Mouse (Mus musculus) adrenal gland, postnatal 36 days (tissue): ENCODE results near the gene Tpmt. TPM values are rescaled to one million over a fixed set of nuclear protein-coding genes. Genes with fewer than 3 reads are reported as not detected.

Experiments used
- DNase-seq, 2 experiments: peaks; one replicate each; pipeline ENCODE4 v3.0.0; 2021; ENCODE audit warnings: mixed read lengths in 1 of 2
- long read RNA-seq, 2 experiments: library from polyadenylated mRNA; stranded (forward); transcript quantifications; one replicate each; pipeline ENCODE4 v2.0.0; 2021; ENCODE audit warnings: borderline sequencing depth in 2 of 2
- total RNA-seq, 2 experiments: library from RNA; stranded (reverse); gene quantifications; 2 replicates each; pipeline ENCODE4 v1.2.3; 2021

The Tpmt gene
- total RNA-seq = 1 to 10 TPM; 7.6 to 9.4 TPM
- long read RNA-seq, experiment 1, partial matches to known transcripts = 0 of 2 reads
- long read RNA-seq, experiment 1, other reads (novel, unspliced or antisense) = 1 of 2 reads
- long read RNA-seq, experiment 2, partial matches to known transcripts = 0 of 1 reads
- long read RNA-seq, experiment 2, other reads (novel, unspliced or antisense) = 1 of 1 reads

DNA sequence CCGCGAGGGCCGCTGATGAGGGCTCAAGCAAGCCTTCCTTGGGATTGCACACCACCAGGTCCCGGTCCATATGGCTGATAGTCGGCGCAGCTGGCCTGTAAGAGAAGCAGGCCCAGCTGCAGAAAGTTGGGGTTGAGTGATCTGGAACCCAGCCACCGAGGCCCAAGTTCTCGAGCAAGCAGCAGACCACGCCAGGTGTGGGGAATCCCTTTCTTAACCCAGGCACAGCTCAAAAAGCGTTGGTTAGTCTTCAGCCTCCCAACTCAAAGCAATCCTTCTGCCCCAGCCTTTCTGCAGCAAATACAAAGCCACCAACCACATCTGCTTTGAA is at the start of gene Tpmt:
TSS of gene Tpmt (minus strand) at position 121 of the 331 bp plus-strand sequence.
- peak in 1 of 2 experiments; percentile 4 for DNase-seq

DNA sequence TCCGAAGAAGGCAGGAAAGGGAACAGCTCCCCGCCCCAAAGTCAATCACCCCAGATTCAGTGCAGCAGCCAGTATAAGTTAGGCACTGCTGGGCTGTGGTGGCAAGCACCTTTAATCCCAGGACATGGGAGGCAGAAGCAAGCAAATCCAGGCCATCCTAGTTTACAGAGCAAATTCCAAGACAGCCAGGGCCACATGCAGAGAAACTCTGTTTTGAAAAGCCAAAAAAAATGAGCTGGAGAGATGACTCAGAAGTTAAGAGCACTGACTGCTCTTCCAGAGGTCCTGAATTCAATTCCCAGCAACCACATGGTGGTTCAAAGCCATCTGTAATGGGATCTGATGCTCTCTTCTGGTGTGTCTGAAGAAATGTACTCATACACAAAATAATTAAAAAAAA is 49.3 kb upstream of the Tpmt start:
- peak in 1 of 2 experiments; percentile 11 for DNase-seq

DNA sequence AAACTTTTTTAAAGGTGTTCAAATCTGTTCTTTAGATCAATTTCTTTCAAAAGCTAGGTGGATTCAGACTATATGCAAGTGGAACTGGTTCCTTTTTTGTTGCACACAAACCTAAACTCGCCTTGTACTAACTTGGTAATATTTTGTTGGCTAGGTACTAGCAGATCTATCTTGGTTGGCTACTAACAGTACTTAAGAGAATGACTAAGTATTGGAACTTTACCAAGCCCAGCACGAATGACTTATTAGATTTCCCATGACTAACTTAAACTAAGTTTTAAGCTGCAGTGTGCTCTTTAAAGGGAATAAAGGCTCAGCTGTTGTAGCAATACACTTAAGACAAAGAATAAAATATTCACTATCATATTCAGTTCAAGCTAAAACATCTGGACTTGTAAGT is 44.7 kb upstream of the Tpmt start:
- DNase-seq = no peak

DNA sequence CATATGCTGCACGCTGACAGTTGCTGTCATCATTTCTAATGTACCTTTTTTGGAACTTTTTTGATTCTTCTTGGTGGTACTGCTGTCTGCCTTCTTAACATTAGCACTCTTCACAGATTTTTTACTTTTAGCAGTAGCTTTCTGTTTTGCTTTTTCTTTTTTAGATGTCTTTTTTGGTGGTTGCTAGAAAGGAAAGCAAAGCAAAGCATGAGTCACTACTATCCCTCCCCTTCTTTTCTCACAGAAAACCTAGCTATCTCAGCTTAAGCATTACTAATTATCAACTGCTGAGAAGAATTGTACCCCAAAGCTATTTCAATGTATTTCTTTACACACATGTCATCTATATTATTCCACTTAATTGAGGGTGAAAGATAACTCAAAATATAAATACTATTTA is 43.9 kb upstream of the Tpmt start:
- DNase-seq = no peak

DNA sequence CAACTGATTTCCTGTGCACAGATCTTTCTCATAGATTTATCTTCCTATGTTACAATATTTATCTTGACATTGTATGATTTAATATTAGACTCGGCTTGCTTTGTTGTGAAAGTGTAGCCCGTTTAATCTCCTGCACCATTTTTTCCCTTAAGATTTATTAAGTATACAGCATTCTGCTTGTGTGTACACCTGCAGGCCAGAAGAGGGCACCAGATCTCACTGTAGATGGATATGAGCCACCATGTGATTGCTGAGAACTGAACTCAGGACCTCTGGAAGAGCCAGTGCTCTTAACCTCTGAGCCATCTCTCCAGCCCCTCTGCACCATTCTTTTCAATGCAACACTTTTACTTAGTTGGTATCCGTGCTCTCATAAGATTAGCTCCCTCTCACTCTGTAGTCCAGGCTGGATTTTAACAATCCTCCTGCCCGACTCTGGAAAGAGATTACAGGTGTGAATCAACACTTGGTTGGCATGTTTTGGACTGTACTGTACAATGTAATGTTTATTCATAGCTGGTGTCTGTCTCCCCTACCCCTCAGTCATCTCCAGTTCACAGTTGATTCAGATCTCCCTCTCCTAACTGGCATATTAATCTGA is 36.5 kb upstream of the Tpmt start:
- DNase-seq = peak in 1 of 2 experiments; percentile 19

DNA sequence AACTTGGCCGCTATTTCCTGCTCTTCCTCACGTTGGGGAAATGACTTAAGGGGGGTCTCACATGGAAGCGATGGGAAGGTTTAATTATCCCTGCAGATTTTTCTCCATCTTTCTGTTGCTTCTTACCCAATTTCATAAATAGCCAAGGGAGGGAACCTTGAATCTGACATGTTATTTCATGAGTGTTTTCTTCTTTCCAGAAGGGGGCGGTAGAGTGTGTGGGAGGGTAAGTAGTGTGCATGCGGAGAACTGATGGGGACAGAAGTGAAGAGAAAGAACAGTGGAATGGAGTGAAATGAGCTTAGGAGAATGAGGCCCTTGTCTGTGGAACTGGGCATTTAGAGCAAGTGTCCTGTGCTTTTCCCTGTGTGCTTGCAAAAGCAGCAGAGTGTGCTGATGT is 34.3 kb upstream of the Tpmt start:
- DNase-seq = no peak

DNA sequence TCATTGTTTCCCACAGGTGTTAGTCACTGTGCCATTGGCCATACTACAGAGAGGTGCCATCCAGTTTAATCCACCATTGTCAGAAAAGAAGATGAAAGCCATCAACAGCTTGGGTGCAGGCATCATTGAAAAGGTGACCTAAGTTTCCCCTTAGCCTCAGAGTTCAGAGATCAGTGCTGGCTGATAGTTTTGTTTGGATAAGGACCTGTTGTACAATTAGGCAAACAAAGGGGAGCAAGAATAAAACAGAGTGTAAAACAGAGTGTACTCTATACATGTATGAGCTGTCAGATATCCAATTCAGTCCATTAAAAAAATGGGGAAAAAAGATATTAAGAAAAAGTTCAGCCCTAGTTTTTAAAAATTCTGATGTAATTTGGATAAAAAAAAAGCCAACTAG is 32.8 kb upstream of the Tpmt start:
- DNase-seq = no peak

DNA sequence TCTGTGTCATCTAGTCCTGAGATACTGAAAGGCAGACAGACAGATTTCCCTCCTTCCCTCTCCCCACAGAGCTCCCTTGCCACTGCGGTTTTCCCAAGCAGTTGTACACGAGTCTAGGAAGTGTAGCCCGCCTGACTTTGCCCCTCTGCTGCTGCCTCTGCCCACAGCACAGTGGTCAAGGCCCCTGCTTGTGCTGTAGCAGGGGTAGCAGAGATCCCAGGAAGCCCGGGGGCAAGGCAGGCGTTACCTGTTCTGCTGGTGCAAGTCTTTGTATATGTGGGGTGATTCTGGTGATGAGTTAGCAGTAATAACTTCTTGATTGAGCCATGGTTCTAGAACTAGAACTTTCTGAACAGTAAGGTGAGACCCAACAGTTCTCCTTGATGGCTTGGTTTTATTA is 31.6 kb upstream of the Tpmt start:
- DNase-seq = no peak

DNA sequence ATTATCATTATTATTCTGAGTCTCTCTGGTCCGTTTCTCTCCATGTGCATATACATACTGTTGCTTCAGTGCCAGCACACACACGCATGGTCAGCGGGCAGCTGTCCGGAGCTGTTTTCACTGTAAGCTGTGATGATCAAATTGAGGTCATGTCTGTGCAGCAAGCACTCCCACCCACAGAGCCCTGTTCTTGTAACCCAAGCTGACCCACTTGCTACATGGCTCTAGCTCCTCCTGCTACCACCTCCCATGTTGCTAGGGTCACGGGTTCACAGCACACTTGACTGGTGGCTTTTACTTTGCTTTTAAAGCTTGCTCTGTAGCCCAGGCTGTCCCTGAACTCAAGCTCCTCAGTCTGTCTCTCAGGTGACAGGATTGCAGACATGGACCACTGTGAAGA is 27.9 kb upstream of the Tpmt start:
- no peak for DNase-seq

DNA sequence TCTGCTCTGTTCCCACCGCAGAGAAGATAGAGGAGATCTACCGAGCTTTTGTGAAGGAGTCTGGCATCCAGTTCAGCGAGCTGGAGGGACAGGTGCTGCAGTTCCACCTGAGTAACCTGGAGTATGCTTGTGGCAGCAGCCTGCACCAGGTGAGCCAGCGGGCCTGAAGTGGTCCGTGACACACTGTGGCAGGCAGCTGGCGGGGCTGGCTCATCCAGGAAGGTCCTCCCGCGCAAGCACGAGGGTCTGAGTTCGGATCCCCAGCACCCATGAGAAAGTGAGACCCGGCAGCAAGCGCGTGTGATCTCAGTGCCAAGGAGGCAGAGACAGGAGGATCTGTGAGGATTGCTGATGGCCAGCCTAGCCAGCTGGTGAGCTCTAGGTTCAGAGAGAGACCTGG is 27.3 kb upstream of the Tpmt start:
- DNase-seq = no peak

DNA sequence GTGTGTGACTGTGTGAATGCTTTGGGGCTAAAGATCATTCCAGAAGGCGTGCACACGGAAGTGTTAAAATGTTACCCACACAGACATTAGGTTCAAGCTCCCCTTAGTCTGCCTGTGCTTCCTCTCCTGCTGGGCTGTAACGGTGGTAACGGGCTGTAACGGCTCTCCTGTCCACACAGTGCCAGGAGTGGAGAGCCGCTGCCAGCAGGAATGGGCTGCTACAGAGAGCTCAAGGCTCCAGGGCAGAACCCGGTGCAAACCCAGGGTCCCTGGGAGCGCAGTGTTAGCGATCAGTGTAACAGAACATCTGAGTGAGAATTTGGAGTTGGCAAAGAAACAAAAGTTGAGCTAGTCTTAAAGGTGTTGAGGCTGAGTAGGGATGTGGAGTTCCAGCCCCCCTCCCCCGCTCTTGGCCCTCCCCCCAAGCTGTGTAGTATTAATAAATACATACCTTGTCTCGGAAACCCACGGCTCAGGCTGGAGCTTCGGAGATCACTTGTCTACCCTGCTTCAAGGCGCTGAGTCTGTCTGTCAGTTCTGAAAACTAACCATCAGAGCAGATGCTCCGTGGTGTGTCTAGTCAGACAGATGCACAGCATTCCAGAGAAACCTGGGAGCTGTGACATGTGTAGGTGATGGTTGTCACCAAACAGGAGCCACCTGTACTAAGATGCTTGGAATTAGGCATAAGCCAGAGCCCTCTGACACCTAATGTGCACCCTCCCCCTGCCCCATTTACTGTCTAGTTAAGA is 26.0 kb upstream of the Tpmt start:
- DNase-seq = no peak

DNA sequence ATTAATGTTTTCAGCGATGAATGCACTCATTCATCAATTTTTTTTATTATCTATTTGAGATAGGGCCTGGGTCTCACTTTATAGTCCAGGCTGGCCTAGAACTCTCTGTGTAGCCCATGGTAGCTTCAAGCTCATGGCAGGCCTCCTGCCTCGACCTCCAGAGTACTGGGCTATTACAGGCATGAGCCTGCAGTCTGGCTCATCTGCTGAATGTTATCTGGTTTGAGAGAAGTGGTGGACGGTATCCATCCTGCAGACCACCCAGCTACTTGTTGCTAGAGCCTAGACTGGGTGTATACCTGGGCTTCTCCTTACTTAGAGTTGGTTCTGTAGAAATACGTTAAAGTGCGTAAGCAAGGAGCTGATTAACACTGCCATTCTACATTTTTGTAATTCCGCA is 22.5 kb upstream of the Tpmt start:
- DNase-seq = no peak

DNA sequence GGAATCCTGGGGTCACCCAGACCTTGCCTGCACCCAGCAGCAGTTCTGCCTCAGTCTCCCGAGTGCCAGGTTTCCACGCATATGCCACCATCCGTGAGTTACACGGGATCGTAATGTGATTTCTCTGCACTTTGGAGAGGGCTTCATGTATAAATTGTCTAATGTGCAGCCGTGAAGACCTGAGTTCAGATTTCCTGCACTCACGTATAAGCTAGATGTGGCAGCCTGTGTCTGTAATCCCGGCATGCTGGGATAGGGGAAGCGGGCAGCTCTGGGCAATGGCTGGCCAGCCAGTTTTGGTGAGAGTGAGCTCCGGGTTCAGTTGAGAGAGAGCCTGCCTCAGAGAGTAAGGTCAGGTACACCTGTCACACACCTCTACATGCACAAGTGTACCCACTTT is 22.0 kb upstream of the Tpmt start:
- no peak for DNase-seq

DNA sequence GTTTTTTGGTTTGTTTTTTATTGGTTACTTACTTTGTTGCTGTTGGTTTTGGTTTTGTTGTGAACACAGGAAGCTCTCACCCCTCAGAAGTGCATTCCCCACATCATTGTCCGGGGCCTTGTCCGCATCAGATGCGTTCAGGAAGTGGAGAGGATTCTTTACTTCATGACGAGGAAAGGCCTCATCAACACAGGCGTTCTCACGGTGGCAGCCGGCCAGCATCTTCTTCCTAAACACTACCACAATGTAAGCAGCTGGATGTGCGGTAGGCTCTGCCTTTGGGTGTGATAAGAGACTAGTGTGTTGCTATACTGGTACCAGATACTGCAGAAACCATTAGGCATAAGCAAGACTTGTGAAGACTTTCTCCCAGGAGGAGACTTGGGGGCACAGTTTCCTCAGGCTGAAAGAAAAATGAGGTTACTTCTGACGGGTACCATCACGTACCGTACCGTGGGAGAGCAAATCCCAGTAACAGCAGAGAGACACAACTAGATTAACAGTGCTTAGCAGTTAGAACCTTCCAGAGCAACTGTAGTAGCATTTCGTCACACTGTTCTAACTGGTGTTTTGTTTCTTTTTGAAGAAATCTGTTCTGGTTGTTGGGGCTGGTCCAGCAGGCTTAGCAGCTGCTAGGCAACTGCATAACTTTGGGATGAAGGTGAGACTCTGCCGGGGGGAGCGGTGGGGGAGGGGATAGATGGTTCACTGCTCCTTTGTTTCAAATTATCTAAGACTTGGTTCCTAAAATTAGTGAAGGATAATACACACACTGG is 19.6 kb upstream of the Tpmt start:
- DNase-seq = no peak

DNA sequence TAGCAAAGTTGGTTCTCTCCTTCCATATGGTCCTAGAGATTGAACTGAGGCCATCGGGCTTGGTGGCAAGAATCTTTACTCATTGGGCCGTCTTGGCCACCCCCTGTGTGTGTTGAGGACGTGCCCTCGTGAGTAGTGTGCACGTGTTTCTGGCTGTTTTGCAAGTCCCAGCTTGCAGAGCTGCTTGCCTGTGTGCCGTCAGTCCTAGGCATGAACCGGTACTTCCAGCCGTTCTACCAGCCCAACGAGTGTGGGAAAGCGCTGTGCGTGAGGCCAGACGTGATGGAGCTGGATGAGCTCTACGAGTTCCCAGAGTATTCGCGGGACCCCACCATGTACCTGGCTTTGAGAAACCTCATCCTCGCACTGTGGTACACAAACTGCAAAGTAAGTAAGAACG is 18.2 kb upstream of the Tpmt start:
- DNase-seq = no peak

DNA sequence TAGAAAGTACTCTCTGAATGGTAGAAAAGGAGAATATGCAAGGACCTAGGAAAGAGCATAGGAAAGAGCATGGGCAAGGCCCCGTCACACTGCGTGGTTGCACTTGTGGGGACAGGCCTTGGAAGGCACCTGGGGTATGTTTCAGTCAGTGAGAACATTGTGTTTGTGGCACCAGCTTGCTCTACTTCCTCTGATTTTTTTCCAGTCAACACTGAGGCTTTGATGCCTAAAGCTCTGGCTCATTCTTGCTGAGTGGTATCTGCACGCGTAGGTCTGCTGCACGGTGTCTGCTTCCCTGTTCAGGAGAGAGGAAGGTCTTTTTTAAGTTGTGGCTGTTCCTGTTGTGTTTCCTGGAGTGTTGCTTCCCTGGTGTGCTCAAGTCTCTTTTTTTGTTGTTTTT is 12.2 kb upstream of the Tpmt start:
- DNase-seq = no peak

DNA sequence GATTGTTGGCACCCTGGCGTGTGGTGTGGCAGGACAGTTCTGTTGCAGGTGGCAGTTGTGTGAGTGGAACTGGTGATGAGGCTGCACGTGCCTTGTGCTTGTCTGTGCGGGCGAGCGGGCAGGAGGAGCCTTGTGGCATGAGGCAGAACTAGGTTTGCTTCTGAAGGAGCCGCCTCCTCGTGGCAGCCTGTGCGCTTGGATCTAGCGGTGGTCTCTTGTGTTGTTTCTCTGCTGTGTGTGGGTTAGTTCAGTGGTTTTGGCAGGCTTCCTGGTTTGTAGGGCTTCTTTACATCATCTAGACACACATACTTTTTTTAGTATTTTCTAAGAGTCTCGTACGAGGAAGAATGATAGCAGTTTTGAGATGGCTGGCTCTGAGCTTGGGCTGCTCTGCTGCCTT is 11.6 kb upstream of the Tpmt start:
- no peak for DNase-seq

DNA sequence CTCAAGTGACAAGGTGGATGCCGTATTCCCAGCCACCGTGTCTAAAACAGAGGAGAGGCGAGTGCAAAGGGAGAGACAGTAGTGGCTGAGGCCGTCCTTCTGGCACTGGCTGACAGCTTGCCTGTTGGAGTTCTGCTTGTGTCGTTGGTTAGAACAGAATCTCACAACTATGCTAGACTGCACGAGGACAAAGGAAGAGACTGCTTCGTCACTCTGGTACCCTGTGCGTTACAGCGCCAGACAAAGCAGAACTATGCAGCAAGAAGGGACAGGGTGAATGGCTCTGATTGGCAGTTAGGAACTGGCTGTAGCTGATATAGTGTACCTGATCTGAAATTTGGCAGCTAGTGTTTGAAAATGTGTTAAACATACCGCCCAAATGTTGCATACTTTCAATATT is 9.4 kb upstream of the Tpmt start:
- no peak for DNase-seq

DNA sequence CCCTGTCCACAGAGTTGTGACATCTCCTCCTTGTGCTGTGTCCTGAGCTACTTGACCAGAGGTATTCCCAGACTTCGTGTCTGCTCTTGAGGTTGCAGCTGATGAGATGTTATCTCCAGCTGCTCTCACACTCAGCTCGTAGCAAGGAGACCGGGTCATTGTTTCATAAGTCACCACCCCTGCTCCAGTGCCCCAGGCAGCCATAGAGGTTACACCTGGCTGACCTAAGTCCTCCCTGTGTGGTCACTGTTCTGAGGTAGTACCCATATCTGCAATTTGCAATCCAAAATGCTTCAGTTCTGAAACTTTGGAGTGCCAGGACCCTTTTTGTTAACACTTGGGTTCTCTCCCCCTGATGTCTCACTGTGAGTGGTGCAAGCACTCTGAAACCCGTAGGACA is 5.5 kb upstream of the Tpmt start:
- DNase-seq = no peak

DNA sequence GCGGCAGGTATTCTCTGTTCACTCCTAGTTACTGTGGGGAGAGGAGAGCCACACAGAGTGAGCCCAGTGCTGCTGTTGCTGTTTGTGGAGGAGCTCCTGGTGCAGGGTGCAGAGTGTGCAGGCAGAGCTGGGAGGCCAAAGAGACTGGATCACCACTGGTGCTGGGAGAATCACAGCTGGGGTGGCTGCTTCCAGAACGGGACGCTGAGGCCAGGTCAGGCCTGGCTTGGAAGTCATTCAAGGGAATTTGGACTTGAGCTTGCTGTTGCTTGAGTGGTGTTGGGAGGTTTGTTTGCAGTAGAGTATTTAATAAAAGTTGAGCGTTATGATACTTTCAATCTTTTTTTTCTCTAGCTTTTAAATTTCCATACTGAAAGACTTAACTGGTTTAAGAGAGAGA is 3.5 kb upstream of the Tpmt start:
- DNase-seq = no peak

DNA sequence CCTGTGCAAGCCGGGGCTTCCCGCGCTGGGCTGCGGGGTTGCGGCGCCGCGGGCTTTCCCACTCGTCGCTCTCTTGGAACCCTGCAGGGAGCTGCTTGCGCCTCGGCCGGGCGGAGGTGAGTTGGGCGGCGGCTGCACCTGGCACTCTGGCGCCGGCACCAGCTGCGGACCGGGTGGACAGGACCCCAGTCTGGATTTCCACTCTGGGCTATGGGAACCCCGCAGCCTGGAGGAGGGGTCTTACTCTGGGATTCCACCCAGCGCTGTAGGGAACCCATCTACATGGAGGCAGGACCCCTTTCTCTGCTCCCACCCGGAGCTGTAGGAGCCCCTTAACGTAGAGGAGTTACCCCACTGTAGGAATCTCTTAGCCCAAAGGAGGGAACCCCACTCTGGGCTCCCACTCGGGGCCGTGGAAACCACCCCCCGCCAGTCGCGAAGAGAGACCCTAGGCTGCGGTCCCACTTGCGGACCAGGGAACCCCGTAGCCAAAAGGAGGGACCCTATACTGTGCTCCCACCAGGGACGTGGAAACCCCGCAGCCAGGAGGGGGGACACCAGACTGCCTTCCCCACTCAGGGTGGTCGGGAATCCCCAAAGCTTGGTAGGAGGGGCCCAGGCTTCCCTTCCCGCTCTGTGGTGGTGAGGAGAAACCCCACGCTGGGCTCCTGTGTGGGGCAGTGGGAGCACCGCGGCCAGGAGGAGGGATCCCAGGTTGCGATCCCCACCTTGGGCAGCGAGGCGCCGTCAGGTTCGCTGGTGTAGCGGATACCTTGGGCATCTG is 512 bp downstream of the Tpmt start:
- peak; percentile 5 to 27 for DNase-seq

DNA sequence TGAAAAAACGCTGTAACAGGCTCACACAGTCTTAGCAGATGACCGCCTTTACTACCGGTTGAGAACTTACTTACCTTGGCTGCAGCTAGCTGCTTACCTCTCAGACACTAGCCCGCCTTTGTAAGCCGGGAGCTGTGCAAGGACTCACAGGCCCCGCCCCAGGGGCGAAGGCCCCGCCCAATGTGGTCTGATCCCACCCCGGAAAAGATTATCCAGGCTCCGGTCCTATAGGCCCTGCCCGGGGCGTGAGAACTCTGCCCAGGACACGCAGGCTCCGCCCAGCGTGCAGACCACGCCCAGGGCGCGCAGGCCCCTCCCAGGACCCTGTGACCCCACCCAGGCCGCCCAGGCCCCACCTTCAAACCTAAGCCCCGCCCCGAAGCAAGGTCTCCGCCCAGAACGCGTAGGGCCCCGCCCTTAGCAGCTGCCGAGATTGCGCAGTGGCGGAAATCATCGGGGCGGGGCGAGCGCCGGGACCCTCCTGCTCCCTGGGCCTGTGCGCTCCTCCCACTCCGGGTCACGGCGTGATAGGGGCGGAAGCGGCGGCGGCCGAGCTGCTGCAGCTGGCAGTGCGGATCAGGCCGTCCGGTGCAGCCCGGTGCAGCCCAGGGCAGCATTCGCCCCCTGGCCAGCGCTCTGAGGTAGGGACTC is 1.4 kb downstream of the Tpmt start, which contains the start of gene Kdm1b:
TSS of gene Kdm1b (plus strand) at position 470 of the 651 bp plus-strand sequence.
- peak; percentile 99 for DNase-seq
